Mouse (Mus musculus) adrenal gland, adult (tissue): ENCODE data around the gene Krt72.

ENCODE experiments used
- DNase-seq, 2 experiments: peaks; one replicate each; pipeline ENCODE4 v3.0.0; 2022 to 2023; ENCODE audit warnings: low spot score in 1 of 2; ENCODE audit not compliant: inconsistent age in 2 of 2

The Krt72 gene

DNA sequence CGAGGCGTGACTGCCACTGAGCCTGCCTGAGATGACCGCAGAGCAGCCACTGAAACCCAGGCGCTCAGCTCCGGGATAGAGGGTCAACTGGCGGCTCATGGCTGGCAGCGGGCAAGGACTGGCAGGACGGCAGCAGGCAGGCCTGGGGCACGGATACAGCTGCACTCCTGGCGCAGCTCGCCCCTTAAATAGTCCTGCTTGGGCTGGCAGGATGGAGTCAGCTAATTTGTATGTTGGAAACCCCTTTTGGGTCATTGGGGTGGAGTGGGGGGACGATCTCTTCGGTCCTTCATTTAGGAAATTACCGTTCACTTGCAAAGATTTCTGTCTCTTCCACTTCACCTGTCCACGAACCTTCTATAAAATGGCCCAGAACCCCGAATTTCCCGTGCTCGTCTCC lies at the start of gene Krt72:
Gene Krt72, minus strand, starts transcription at position 101 of the 400 bp plus-strand sequence.
- no peak for DNase-seq

DNA sequence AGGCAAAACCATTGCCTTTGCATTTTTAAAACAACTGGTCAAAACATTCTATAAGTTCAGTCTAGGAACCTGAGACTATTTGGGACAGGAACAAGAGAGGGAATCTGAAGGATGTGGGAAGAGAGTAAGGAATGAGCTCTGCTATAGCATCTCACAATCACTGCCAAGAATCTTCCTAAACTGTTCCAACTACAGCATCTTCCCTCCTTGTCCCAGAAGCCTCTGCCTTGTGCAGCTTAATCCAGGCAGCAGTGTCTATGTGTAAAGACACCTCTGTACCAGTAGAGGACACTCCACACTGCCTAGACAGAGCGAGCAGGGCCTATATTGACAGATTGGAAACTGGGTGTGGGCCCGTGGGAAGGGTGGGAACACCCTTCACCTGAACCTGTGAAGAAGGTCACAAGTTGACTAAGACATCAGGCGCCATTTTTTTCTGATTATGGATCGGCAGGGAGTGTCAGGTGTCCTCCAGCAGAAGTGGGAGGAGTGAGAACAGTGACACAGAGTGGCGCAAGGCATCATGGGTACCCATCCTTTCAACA lies 48.6 kb upstream of the Krt72 start:
- DNase-seq: no peak

DNA sequence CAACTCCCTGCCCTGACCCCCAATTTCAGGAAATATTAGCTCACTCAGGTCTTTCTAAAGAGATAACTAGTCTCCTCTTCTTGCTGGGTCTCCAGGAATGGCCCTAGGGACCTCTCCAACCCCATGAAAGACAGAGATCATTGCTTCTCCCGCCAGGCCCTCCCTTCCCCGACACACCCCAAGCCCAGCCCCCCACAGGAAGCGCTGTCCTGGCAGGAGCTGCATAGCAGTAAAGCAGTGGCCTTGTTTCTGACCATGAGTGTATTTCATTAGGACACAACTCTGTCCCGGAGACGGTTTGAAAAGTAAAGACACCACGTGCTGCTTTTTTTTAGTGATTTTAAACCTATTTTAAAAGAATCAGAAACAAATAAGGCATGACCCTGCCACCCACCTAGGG lies 46.9 kb upstream of the Krt72 start:
- DNase-seq: peak; percentile 40 to 84

- no peak for DNase-seq
Measured at GRCm38 (mm10) chr15:101829441-101829840, 43.2 kb upstream of the Krt72 start.

- DNase-seq: peak in 1 of 2 experiments; percentile 48
Measured at GRCm38 (mm10) chr15:101821786-101822185, 35.5 kb upstream of the Krt72 start.

GRCm38 (mm10) chr15:101817875-101818274 lies 31.6 kb upstream of the Krt72 start, which contains the start of gene Krt2:
TSS of gene Krt2 (minus strand) at chr15:101818169.
- no peak for DNase-seq

DNA sequence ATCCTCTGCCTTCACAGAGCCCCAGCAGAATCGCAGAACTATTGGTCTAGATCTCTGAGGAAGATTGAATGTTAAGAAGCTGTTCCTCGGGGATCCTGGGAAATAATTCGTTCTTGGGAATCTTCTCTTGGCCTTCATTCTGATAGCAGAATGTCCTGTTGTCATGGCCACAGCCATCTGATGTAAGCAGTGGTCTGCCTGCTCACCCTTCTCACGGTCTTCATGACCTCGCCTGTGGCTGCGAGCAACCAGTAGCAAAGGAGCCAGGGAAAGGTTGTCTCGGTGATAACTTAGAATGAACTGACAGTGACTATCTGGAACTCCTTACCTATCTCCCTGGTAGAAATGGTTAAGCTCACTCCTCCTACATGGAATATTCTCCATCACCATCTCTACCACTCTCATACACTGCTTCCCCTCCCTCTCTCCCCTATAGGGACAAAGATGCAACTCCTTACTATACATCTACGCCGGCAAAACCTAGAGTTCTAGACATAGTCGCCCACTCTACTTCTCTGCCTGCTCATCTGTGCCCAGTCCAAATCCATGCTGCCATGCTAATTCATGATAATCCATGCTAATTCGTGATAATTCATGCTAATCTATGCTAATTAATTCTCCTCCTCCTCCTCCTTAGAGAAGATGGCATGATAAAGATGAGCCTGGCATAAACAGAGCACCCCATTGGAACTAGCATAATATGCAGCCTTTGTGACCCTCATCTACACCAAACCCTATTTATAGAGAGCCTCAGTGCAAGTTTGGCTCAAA lies 17.0 kb upstream of the Krt72 start:
- no peak for DNase-seq

DNA sequence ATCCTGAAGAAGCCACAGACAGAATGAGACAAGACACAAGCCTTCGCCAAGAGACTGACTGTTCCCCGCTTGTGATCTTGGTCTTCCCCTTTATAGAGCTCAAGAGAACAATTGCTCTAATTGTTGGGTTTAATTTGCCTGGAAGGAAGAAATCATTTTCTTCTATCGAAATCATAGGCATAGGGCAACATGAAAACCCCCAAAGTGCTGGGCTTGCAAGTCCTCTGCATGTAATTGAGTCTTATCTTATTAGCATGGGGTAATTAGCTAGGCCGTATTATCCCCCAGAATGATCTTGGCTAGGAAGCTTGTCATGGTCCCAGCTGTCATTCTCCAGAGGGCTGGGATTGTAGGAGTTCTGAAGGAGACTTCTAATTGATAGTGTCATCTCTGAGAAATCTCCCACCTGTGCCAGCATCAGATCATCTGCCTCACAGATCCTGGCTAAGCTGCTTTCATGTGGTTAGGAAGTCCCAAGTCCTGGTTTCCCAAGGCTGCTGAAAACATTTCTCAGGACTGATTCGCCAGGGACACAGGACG lies 16.1 kb upstream of the Krt72 start, which contains the start of gene Krt73:
Gene Krt73, minus strand, starts transcription at position 51 of the 540 bp plus-strand sequence.
- no peak for DNase-seq

- DNase-seq: no peak
Measured at GRCm38 (mm10) chr15:101790867-101791266, 4.6 kb upstream of the Krt72 start.

GRCm38 (mm10) chr15:101773420-101773819 lies 12.8 kb downstream of the Krt72 start:
- peak in 1 of 2 experiments; percentile 30 for DNase-seq

- peak; percentile 78 to 95 for DNase-seq
Measured at GRCm38 (mm10) chr15:101772711-101773081, 13.6 kb downstream of the Krt72 start.

- peak in 1 of 2 experiments; percentile 46 for DNase-seq
Measured at GRCm38 (mm10) chr15:101772080-101772710, 14.1 kb downstream of the Krt72 start.

DNA sequence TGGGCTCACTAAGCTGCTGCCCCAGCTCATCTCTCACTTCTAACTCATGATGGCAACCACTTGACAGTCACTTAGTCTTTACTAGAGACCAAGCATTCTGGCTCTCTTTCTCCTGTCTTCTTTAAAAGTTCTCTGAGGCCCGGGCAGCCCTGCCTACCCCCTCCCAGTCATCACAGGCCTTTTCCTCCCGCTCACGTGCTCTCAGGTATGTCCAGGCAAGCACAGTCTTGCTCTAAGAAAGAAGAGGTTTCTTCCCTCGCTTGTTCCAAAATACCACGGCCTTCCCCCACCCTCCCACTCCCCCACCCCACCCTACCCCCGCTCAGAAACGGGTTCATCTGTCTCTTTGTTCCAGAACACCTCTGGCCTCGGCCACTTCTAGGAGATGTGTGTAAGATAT lies 16.0 kb downstream of the Krt72 start:
- no peak for DNase-seq

DNA sequence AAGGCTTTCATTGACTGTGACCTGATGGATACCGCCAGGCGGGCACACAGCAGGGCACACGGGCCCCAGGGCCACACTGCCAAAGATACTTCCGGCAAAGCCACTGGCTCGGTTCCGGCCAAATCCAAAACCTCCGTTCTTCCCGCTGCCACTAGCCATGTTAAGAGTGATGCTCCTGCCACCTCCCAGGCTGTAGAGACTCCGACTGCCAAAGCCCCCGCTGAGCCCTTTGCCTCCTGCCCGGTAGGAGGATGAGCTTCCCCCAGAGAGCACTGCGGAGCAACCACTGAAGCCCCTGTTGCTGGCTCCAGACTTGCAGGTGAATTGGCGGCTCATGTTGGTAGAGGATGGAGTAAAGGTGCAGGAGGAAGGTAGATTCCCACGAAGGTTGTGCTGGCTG lies 43.5 kb downstream of the Krt72 start, which contains the start of gene Krt71:
Gene Krt71, minus strand, starts transcription at position 399 of the 400 bp plus-strand sequence.
- DNase-seq: no peak

DNA sequence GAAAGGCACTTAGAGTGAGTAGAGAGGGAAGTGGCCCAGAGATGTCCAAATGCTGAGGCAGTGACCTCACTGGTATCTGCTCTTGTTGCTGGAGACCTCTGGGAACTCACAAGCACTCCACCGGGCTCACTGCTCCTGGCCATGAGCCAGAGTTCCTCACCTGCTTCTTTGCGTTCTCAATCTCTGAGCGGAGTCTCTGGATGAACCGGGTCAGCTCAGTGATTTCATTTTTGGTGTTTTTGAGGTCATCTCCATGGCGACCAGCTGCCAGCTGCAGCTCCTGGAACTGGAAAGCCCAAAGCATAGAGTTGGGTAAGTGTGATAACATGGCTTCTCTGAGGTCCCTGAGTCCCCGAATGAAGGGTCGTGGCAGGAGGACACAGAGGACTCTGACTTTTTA lies 48.5 kb downstream of the Krt72 start:
- DNase-seq: peak; percentile 7 to 61

DNA sequence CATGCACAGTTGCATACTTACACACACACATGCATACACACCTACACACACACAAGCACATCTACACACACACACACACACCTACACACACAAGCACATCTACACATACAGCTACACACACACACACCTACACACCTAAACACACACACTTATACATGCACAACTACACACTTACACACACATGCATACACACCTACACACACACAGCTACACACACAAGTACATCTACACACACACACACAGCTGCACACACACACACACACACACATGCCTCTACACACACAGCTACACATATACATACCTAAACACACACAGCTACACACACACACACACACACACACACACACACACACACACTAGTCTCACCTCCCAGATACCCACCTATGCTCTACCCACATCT lies 55.6 kb downstream of the Krt72 start:
- no peak for DNase-seq
